Mouse (Mus musculus) ovary, postnatal 14 days (tissue): ENCODE measurements around the gene Sirt4.

ENCODE experiments used
- DNase-seq: peaks from one replicate; pipeline ENCODE4 v3.0.0; 2022; ENCODE audit warnings: low spot score

Gene Sirt4

GRCm38 (mm10) chr5:115491771-115492322 lies 7.3 kb upstream of the Sirt4 start:
- DNase-seq: no peak

- DNase-seq: no peak
Measured at GRCm38 (mm10) chr5:115491076-115491475, 6.6 kb upstream of the Sirt4 start.

- no peak for DNase-seq
Measured at GRCm38 (mm10) chr5:115490638-115491000, 6.1 kb upstream of the Sirt4 start.

- DNase-seq: peak; percentile 82
Measured at GRCm38 (mm10) chr5:115489699-115490637, 5.4 kb upstream of the Sirt4 start.

- DNase-seq: peak; percentile 75
Measured at GRCm38 (mm10) chr5:115488841-115489698, 4.5 kb upstream of the Sirt4 start.

GRCm38 (mm10) chr5:115487942-115488580 lies 3.5 kb upstream of the Sirt4 start:
- no peak for DNase-seq

- DNase-seq: no peak
Measured at GRCm38 (mm10) chr5:115487353-115487752, 2.8 kb upstream of the Sirt4 start.

- DNase-seq: no peak
Measured at GRCm38 (mm10) chr5:115486726-115487125, 2.2 kb upstream of the Sirt4 start.

- DNase-seq: no peak
Measured at GRCm38 (mm10) chr5:115485489-115486205, 1.1 kb upstream of the Sirt4 start.

- DNase-seq: no peak
Measured at GRCm38 (mm10) chr5:115484996-115485395, 471 bp upstream of the Sirt4 start.

- no peak for DNase-seq
Measured at GRCm38 (mm10) chr5:115483385-115483784, 1.1 kb downstream of the Sirt4 start.

- no peak for DNase-seq
Measured at GRCm38 (mm10) chr5:115482390-115483265, 1.9 kb downstream of the Sirt4 start.

GRCm38 (mm10) chr5:115480101-115480500 lies 4.4 kb downstream of the Sirt4 start:
- no peak for DNase-seq

- no peak for DNase-seq
Measured at GRCm38 (mm10) chr5:115479561-115479960, 5.0 kb downstream of the Sirt4 start.

GRCm38 (mm10) chr5:115476107-115476727 lies 8.3 kb downstream of the Sirt4 start:
- DNase-seq: no peak

- no peak for DNase-seq
Measured at GRCm38 (mm10) chr5:115475337-115476106, 9.0 kb downstream of the Sirt4 start.

- DNase-seq: no peak
Measured at GRCm38 (mm10) chr5:115474174-115474828, 10.2 kb downstream of the Sirt4 start.

- DNase-seq: no peak
Measured at GRCm38 (mm10) chr5:115473191-115473590, 11.3 kb downstream of the Sirt4 start.
